Mouse (Mus musculus): ENCODE data around the gene Osm. TPM values are rescaled to one million over a fixed set of nuclear protein-coding genes. Genes with fewer than 3 reads are reported as not detected.

Osm gene
- polyA plus RNA-seq, 2 experiments: 0.41 to 0.85 TPM

DNA sequence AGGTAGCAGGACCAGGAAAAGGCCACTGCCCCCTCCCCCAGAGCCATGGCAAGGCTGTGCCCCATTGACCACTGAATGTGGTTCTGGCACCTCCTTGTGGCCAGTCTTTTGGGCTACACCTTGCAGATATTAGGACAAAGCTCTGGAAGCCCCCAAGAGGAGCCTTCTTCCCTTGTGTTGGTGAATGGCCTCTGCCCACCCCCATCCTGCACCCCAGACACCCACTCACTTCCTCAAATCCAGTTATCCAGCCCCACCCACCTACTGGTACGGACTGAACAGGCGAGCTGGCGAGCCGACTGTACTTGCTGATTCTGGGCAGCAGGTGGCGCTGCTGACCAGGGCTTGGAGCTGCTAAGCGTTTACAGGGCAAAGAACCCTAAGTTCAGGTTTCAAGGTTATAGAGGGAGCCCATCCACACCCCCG is 22.4 kb downstream of the Osm start:
- DNase-seq (ENCODE audit: low read depth in 3 of 3, low spot score in 3 of 3) (peak; percentile 49 to 57 (median 49)), ATAC-seq (ENCODE audit: insufficient read depth) (peak; percentile 65)
- peaks cover 0 to 2% of the 10 kb centered on the region in 2 experiments; a peak in 2 of 4 replicates for H3K4me1 ChIP-seq (replicated peaks; ENCODE audit: control insufficient read depth in 2 of 2, insufficient read depth in 2 of 2, low read length in 1 of 2)
- peak overlapping the region; percentile 46 for H3K4me2 ChIP-seq (ENCODE audit: low read depth)
- 0% methylated on average over 7 of the region's 7 CpGs for WGBS (ENCODE audit: insufficient replicate concordance)
- no peaks in the 10 kb centered on the region for H3K9me3 ChIP-seq (ENCODE audit: control insufficient read depth, low read length)
- no peaks in the 10 kb centered on the region for H3K27me3 ChIP-seq (ENCODE audit: control insufficient read depth, insufficient read depth, low read length)
- H3K9ac ChIP-seq (replicated peaks): no peak overlapping the region
- H3K27ac ChIP-seq: no peak overlapping the region
- no peak overlapping the region for H3K4me3 ChIP-seq (ENCODE audit: insufficient read depth in 1 of 2, low read depth in 2 of 2, low read length in 2 of 2)
- no peaks in the 10 kb centered on the region for H3K36me3 ChIP-seq (replicated peaks; ENCODE audit: control insufficient read depth, insufficient read depth, low read depth)
- TF ChIP-seq CTCF (IDR thresholded peaks at IDR 0.05; ENCODE audit: low read depth) (peak; percentile 97), EP300 (IDR thresholded peaks at IDR 0.05; ENCODE audit: low read depth) (no peak)

DNA sequence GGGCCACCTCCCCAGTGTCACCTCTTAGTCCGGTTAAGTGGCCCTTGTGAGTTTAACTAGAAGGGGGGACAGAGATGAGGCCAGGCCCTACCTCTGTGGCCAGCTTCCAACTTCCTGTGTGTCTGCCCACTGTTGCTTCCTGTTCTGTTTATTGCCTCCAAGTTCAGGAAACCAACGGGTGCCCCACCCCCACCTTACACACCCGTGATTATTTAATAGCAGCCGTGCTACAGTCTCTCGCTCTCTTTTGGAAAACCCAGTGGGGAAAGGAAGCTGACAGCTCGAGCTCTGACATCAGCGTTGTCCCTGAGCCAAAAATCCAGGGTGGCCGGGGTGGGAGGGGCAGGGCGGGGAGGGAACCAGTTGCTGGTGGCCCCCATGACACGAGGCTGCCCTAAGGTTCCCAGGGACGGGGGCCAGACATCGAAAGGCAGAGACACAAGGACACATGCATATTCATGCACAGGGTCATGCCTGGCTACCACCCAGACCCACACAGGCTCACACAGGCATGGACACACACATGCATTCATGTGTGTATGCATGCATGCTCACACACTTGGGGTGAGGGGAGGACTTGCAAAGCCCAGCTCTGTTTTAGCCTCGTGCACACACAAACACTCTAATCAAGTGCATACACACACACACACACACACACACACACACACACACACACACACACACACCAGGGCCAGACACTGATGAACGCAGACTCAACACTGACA is 24.4 kb downstream of the Osm start:
- H3K9me3 ChIP-seq (ENCODE audit: control insufficient read depth, low read length): no peaks in the 10 kb centered on the region
- peaks cover 9% of the 10 kb centered on the region for H3K27me3 ChIP-seq (ENCODE audit: control insufficient read depth, insufficient read depth, low read length)
- WGBS (ENCODE audit: insufficient replicate concordance): 9% methylated on average over 14 of the region's 14 CpGs
- H3K4me2 ChIP-seq (ENCODE audit: low read depth): peak overlapping the region; percentile 37
- peaks cover 0 to 2% of the 10 kb centered on the region in 2 experiments; a peak in 2 of 4 replicates for H3K4me1 ChIP-seq (replicated peaks; ENCODE audit: control insufficient read depth in 2 of 2, insufficient read depth in 2 of 2, low read length in 1 of 2)
- no peak overlapping the region for H3K27ac ChIP-seq
- H3K9ac ChIP-seq (replicated peaks): no peak overlapping the region
- DNase-seq (ENCODE audit: low read depth in 3 of 3, low spot score in 3 of 3) (no peak), ATAC-seq (ENCODE audit: insufficient read depth) (no peak)
- TF ChIP-seq CTCF (IDR thresholded peaks at IDR 0.05; ENCODE audit: low read depth): no peak
- TF ChIP-seq EP300 (IDR thresholded peaks at IDR 0.05; ENCODE audit: low read depth): no peak
- H3K4me3 ChIP-seq (ENCODE audit: insufficient read depth in 1 of 2, low read depth in 2 of 2, low read length in 2 of 2): no peak overlapping the region; a peak in 1 of 4 replicates
- no peaks in the 10 kb centered on the region for H3K36me3 ChIP-seq (replicated peaks; ENCODE audit: control insufficient read depth, insufficient read depth, low read depth)

DNA sequence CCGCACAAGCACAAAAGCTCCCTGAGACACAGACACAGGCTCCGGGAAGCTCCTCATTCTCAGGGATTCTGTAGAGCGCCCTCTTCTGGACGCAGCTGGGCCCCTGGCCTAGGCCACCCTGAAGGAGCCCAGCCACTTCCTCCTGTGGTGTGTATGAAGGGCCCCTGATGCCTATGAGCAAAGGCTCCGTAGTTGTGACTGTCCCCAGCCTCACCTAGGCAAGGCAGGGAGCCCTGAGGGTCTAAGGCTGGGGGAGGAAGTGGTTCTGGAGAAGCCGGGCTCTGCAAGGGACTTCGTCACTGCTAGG is 24.9 kb downstream of the Osm start:
- Histone ChIP-seq H3K4me2 (ENCODE audit: low read depth) (no peak overlapping the region), H3K36me3 (replicated peaks; ENCODE audit: control insufficient read depth, insufficient read depth, low read depth) (no peaks in the 10 kb centered on the region), H3K4me1 (replicated peaks; ENCODE audit: control insufficient read depth in 2 of 2, insufficient read depth in 2 of 2, low read length in 1 of 2) (peaks cover 0 to 2% of the 10 kb centered on the region in 2 experiments; a peak in 2 of 4 replicates), H3K4me3 (ENCODE audit: insufficient read depth in 1 of 2, low read depth in 2 of 2, low read length in 2 of 2) (no peak overlapping the region), H3K9ac (replicated peaks) (no peak overlapping the region), H3K27me3 (ENCODE audit: control insufficient read depth, insufficient read depth, low read length) (peaks cover 14% of the 10 kb centered on the region), H3K9me3 (ENCODE audit: control insufficient read depth, low read length) (no peaks in the 10 kb centered on the region), H3K27ac (no peak overlapping the region)
- 23% methylated on average over 7 of the region's 7 CpGs for WGBS (ENCODE audit: insufficient replicate concordance)
- ATAC-seq (ENCODE audit: insufficient read depth) (0 out of 2 replicates have a peak, but pooled peaks have one; percentile 19), DNase-seq (ENCODE audit: low read depth in 3 of 3, low spot score in 3 of 3) (peak; percentile 33 to 45 (median 37))
- TF ChIP-seq EP300 (IDR thresholded peaks at IDR 0.05; ENCODE audit: low read depth): no peak
- TF ChIP-seq CTCF (IDR thresholded peaks at IDR 0.05; ENCODE audit: low read depth): peak; percentile 77

DNA sequence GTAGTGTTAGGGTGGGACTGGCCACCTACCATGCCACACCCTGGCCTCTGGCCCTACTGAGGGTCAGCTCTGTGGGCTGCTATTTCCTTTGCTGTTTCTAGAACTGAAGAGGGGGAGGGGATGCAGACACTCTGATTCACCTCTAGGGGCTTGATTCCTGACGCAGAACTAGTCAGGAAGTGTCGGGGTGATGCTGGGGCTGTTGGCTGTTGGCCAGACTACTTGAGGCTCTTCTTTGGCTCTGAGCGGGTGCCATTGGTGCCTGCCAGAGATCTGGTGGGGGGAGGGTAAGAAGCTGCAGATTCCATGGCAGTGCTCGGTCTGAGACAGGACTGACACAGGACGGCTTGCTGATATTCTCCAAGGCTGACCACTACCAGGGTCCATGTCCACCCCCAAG is 25.7 kb downstream of the Osm start:
- H3K4me3 ChIP-seq (ENCODE audit: insufficient read depth in 1 of 2, low read depth in 2 of 2, low read length in 2 of 2): no peak overlapping the region
- no peak overlapping the region for H3K4me2 ChIP-seq (ENCODE audit: low read depth)
- no peak overlapping the region for H3K9ac ChIP-seq (replicated peaks)
- peaks cover 22% of the 10 kb centered on the region for H3K27me3 ChIP-seq (ENCODE audit: control insufficient read depth, insufficient read depth, low read length)
- H3K9me3 ChIP-seq (ENCODE audit: control insufficient read depth, low read length): no peaks in the 10 kb centered on the region
- 41% methylated on average over 5 of the region's 5 CpGs for WGBS (ENCODE audit: insufficient replicate concordance)
- DNase-seq (ENCODE audit: low read depth in 3 of 3, low spot score in 3 of 3) (no peak), ATAC-seq (ENCODE audit: insufficient read depth) (no peak)
- H3K36me3 ChIP-seq (replicated peaks; ENCODE audit: control insufficient read depth, insufficient read depth, low read depth): no peaks in the 10 kb centered on the region
- TF ChIP-seq EP300 (IDR thresholded peaks at IDR 0.05; ENCODE audit: low read depth): no peak
- no peak; the same call in 1 of the 2 replicates for TF ChIP-seq CTCF (IDR thresholded peaks at IDR 0.05; ENCODE audit: low read depth)
- peaks cover 0 to 2% of the 10 kb centered on the region in 2 experiments; a peak in 2 of 4 replicates for H3K4me1 ChIP-seq (replicated peaks; ENCODE audit: control insufficient read depth in 2 of 2, insufficient read depth in 2 of 2, low read length in 1 of 2)
- no peak overlapping the region for H3K27ac ChIP-seq

GRCm38 (mm10) chr11:4262847-4263246 is 26.6 kb downstream of the Osm start:
- Histone ChIP-seq H3K27ac (no peak overlapping the region), H3K9ac (replicated peaks) (no peak overlapping the region), H3K4me1 (replicated peaks; ENCODE audit: control insufficient read depth in 2 of 2, insufficient read depth in 2 of 2, low read length in 1 of 2) (peaks cover 0 to 2% of the 10 kb centered on the region in 2 experiments; a peak in 2 of 4 replicates), H3K9me3 (ENCODE audit: control insufficient read depth, low read length) (no peaks in the 10 kb centered on the region), H3K4me3 (ENCODE audit: insufficient read depth in 1 of 2, low read depth in 2 of 2, low read length in 2 of 2) (no peak overlapping the region), H3K4me2 (ENCODE audit: low read depth) (no peak overlapping the region), H3K27me3 (ENCODE audit: control insufficient read depth, insufficient read depth, low read length) (peaks cover 31% of the 10 kb centered on the region), H3K36me3 (replicated peaks; ENCODE audit: control insufficient read depth, insufficient read depth, low read depth) (no peaks in the 10 kb centered on the region)
- TF ChIP-seq EP300 (IDR thresholded peaks at IDR 0.05; ENCODE audit: low read depth): no peak
- no peak for TF ChIP-seq CTCF (IDR thresholded peaks at IDR 0.05; ENCODE audit: low read depth)
- ATAC-seq (ENCODE audit: insufficient read depth) (no peak), DNase-seq (ENCODE audit: low read depth in 3 of 3, low spot score in 3 of 3) (no peak)
- WGBS (ENCODE audit: insufficient replicate concordance): 22% methylated on average over 7 of the region's 7 CpGs

Measured in liver, embryonic 14.5 days (tissue).